ENCODE assay signal across 11 mouse cellular contexts in genomic region chr11:110781492-110782276, GRCm38 (mm10).
DNase-seq lines count a peak whose midpoint lies in the region; ATAC-seq and TF ChIP-seq lines count a peak whose summit lies in the region.
"Had no signal": no experiment of that assay in that cellular context is flagged by ENCODE, and none has a peak within 500 bp of the region (broad histone marks: within the 10 kb centered on the region; RNA-seq: fewer than 3 reads in every experiment).

No protein-coding gene starts in this region.

- peaks cover 15% of the 10 kb centered on the region for H3K4me1 ChIP-seq in forebrain, embryonic 10.5 days
- H3K4me1 ChIP-seq in forebrain, embryonic 13.5 days: peaks cover 12% of the 10 kb centered on the region
- H3K4me1 ChIP-seq in CH12.LX (ENCODE audit: control insufficient read depth in 1 of 2, insufficient read depth in 2 of 2): peaks cover 0 to 18% of the 10 kb centered on the region in 2 experiments; a peak in 2 of 4 replicates
- peaks cover 8% of the 10 kb centered on the region for H3K4me1 ChIP-seq in megakaryocyte, embryonic 14.5 days
- no peaks in the 10 kb centered on the region for H3K4me1 ChIP-seq in thymus, adult 2 months (replicated peaks; ENCODE audit: control insufficient read depth, insufficient read depth, low read length)
- H3K4me1 ChIP-seq: limb, embryonic 15.5 days had no signal

- no peaks in the 10 kb centered on the region for H3K79me2 ChIP-seq in CH12.LX (replicated peaks; ENCODE audit: control insufficient read depth, extremely low read depth, insufficient read depth, poor library complexity, severe bottlenecking)

- TF ChIP-seq RAD21 in CH12.LX (IDR thresholded peaks at IDR 0.05; ENCODE audit: low read depth, low read length): no peak

- H3K36me3 ChIP-seq in forebrain, embryonic 10.5 days (replicated peaks): no peaks in the 10 kb centered on the region
- H3K36me3 ChIP-seq in forebrain, embryonic 13.5 days (ENCODE audit: poor library complexity, severe bottlenecking): no peaks in the 10 kb centered on the region
- H3K36me3 ChIP-seq in CH12.LX (replicated peaks in 1 of 2; ENCODE audit: control insufficient read depth in 1 of 2, insufficient read depth in 1 of 2, low read length in 1 of 2): no peaks in the 10 kb centered on the region
- no peaks in the 10 kb centered on the region for H3K36me3 ChIP-seq in megakaryocyte, embryonic 14.5 days (replicated peaks; ENCODE audit: low read length)
- no peaks in the 10 kb centered on the region for H3K36me3 ChIP-seq in thymus, adult 2 months (ENCODE audit: control insufficient read depth, insufficient read depth, low read length)
- H3K36me3 ChIP-seq: hindbrain, embryonic 12.5 days; limb, embryonic 15.5 days had no signal

- no peak overlapping the region for H3K9ac ChIP-seq in forebrain, embryonic 13.5 days
- no peak overlapping the region for H3K9ac ChIP-seq in CH12.LX (ENCODE audit: insufficient read depth, low read depth)
- H3K9ac ChIP-seq: hindbrain, embryonic 12.5 days; limb, embryonic 15.5 days had no signal

- WGBS in forebrain, embryonic 10.5 days: 60% methylated on average over 3 of the region's 3 CpGs
- WGBS in forebrain, embryonic 13.5 days: 44% methylated on average over 3 of the region's 3 CpGs
- WGBS in thymus, adult 2 months: 49% methylated on average over 3 of the region's 3 CpGs

- no peak overlapping the region for H3K4me2 ChIP-seq in forebrain, embryonic 13.5 days
- no peak overlapping the region for H3K4me2 ChIP-seq in CH12.LX (ENCODE audit: insufficient read depth, low read depth, poor library complexity, severe bottlenecking)
- H3K4me2 ChIP-seq: hindbrain, embryonic 12.5 days; limb, embryonic 15.5 days had no signal

- no peak for TF ChIP-seq EP300 in CH12.LX (IDR thresholded peaks at IDR 0.05; ENCODE audit: low read length)

- TF ChIP-seq CTCF in CH12.LX (conservative IDR thresholded peaks at IDR 0.05 in 1 of 2, IDR thresholded peaks at IDR 0.05 in 1 of 2; ENCODE audit: low read depth in 2 of 2, low read length in 2 of 2): no peak
- no peak for TF ChIP-seq CTCF in thymus, adult 2 months (IDR thresholded peaks at IDR 0.05; ENCODE audit: borderline replicate concordance, control insufficient read depth, extremely low read depth, insufficient read depth, low read length, poor library complexity)

- no peak overlapping the region for H3K4me3 ChIP-seq in forebrain, embryonic 10.5 days
- H3K4me3 ChIP-seq in forebrain, embryonic 13.5 days: no peak overlapping the region
- H3K4me3 ChIP-seq in CH12.LX (replicated peaks in 1 of 3; ENCODE audit: low read depth in 2 of 3, low read length in 2 of 3, poor library complexity in 1 of 3): no peak overlapping the region
- H3K4me3 ChIP-seq in megakaryocyte, embryonic 14.5 days (replicated peaks): peak overlapping the region; percentile 28
- no peak overlapping the region for H3K4me3 ChIP-seq in thymus, adult 2 months (ENCODE audit: control insufficient read depth, insufficient read depth, low read length)
- H3K4me3 ChIP-seq: hindbrain, embryonic 12.5 days; limb, embryonic 15.5 days had no signal

- in situ Hi-C loops in CH12.LX (cut with MboI; ENCODE audit: low pct_ligation_motif_present, low pct_unique_long_range_greater_than_20kb, low sequenced_read_pairs): no loop called here

- no peaks in the 10 kb centered on the region for H3K27me3 ChIP-seq in forebrain, embryonic 10.5 days (ENCODE audit: poor library complexity, severe bottlenecking)
- no peaks in the 10 kb centered on the region for H3K27me3 ChIP-seq in forebrain, embryonic 13.5 days
- no peaks in the 10 kb centered on the region for H3K27me3 ChIP-seq in CH12.LX (replicated peaks)
- no peaks in the 10 kb centered on the region for H3K27me3 ChIP-seq in megakaryocyte, embryonic 14.5 days (replicated peaks)
- no peaks in the 10 kb centered on the region for H3K27me3 ChIP-seq in thymus, adult 2 months (ENCODE audit: control insufficient read depth, insufficient read depth, low read length)
- H3K27me3 ChIP-seq: hindbrain, embryonic 12.5 days; limb, embryonic 15.5 days had no signal

- H3K9me3 ChIP-seq in forebrain, embryonic 10.5 days: peaks cover 6% of the 10 kb centered on the region; the same call in 1 of the 2 replicates
- H3K9me3 ChIP-seq in forebrain, embryonic 13.5 days (replicated peaks): no peaks in the 10 kb centered on the region
- peaks cover 4% of the 10 kb centered on the region for H3K9me3 ChIP-seq in CH12.LX (replicated peaks; ENCODE audit: low read length)
- H3K9me3 ChIP-seq in megakaryocyte, embryonic 14.5 days: peaks cover 10% of the 10 kb centered on the region
- H3K9me3 ChIP-seq: hindbrain, embryonic 12.5 days; limb, embryonic 15.5 days had no signal

- dilution Hi-C loops in CH12.LX (cut with MboI; ENCODE audit: extremely low pct_ligation_motif_present, extremely low pct_unique_long_range_greater_than_20kb, low sequenced_read_pairs): no loop called here

- TF ChIP-seq POLR2A in CH12.LX (IDR thresholded peaks at IDR 0.05; ENCODE audit: low read depth, low read length): no peak
- TF ChIP-seq POLR2A in thymus, adult 2 months (IDR thresholded peaks at IDR 0.05; ENCODE audit: control insufficient read depth, extremely low read depth, insufficient read depth, low read length, poor library complexity): no peak

- no peak for DNase-seq in forebrain, embryonic 10.5 days (ENCODE audit: extremely low spot score, low spot score)
- DNase-seq in CH12.LX (ENCODE audit: extremely low read depth): peak; percentile 45
- no peak for DNase-seq in adrenal gland, adult 2 months
- no peak for DNase-seq in thymus, adult 2 months
- DNase-seq: lung, postnatal 36 days had no signal

- no peak; the same call in 1 of the 2 replicates for ATAC-seq in forebrain, embryonic 13.5 days
- ATAC-seq in common myeloid progenitor, adult 5-6 weeks (replicated peaks; ENCODE audit: low read depth, poor library complexity, severe bottlenecking): peak; percentile 63
- no peak for ATAC-seq in activated CD4-positive, CD25-positive, alpha-beta regulatory T cell, adult 4 months

- H3K27ac ChIP-seq in forebrain, embryonic 10.5 days: peak overlapping the region; percentile 26; the same call in 1 of the 2 replicates
- no peak overlapping the region for H3K27ac ChIP-seq in forebrain, embryonic 13.5 days
- H3K27ac ChIP-seq in CH12.LX (ENCODE audit: insufficient read depth, low read depth): no peak overlapping the region
- no peak overlapping the region for H3K27ac ChIP-seq in thymus, adult 2 months (ENCODE audit: control insufficient read depth, insufficient read depth, low read length)
- H3K27ac ChIP-seq: hindbrain, embryonic 12.5 days; limb, embryonic 15.5 days had no signal

TF ChIP-seq in CH12.LX, 34 proteins besides CTCF, POLR2A, EP300 and RAD21:
- no peak for TF ChIP-seq USF1 (IDR thresholded peaks at IDR 0.05; ENCODE audit: low read depth, low read length)
- TF ChIP-seq TCF12 (IDR thresholded peaks at IDR 0.05; ENCODE audit: low read depth, low read length): no peak
- TF ChIP-seq PAX5 (IDR thresholded peaks at IDR 0.05; ENCODE audit: low read length): no peak
- TF ChIP-seq MEF2A (IDR thresholded peaks at IDR 0.05; ENCODE audit: borderline replicate concordance, low read depth, low read length): no peak
- no peak for TF ChIP-seq ZKSCAN1 (IDR thresholded peaks at IDR 0.05; ENCODE audit: borderline replicate concordance, low read depth, low read length)
- no peak for TF ChIP-seq USF2 (conservative IDR thresholded peaks at IDR 0.05; ENCODE audit: low read depth, low read length)
- no peak for TF ChIP-seq IRF4 (IDR thresholded peaks at IDR 0.05; ENCODE audit: low read depth, low read length)
- TF ChIP-seq POLR2AphosphoS2 (IDR thresholded peaks at IDR 0.05; ENCODE audit: low read depth, low read length): no peak
- no peak for TF ChIP-seq NELFE (IDR thresholded peaks at IDR 0.05; ENCODE audit: low read depth, low read length)
- TF ChIP-seq MYC (IDR thresholded peaks at IDR 0.05; ENCODE audit: low read depth, low read length): no peak
- no peak for TF ChIP-seq UBTF (IDR thresholded peaks at IDR 0.05; ENCODE audit: low read depth, low read length)
- TF ChIP-seq RCOR1 (conservative IDR thresholded peaks at IDR 0.05; ENCODE audit: low read depth, low read length): no peak
- no peak for TF ChIP-seq JUN (IDR thresholded peaks at IDR 0.05; ENCODE audit: insufficient read depth, low read depth, low read length)
- TF ChIP-seq SIN3A (IDR thresholded peaks at IDR 0.05; ENCODE audit: low read length): no peak
- no peak for TF ChIP-seq ZMIZ1 (IDR thresholded peaks at IDR 0.05; ENCODE audit: low read depth, low read length)
